Mouse (Mus musculus) cortical plate, adult 2 months (tissue): ENCODE data around the gene Dip2a. TPM values are rescaled to one million over a fixed set of nuclear protein-coding genes. Genes with fewer than 3 reads are reported as not detected.
A peak's percentile ranks its signal among the peaks of the same experiment; 100 is the strongest.

Experiments
- H3K27ac ChIP-seq: fragments of 200-500 bp; 2 replicates; pipeline ENCODE4 v1.5.1; 2012; ENCODE audit warnings: low read length, control low read depth, inconsistent platforms; ENCODE audit not compliant: insufficient read depth
- H3K4me1 ChIP-seq: fragments of 200-500 bp; 2 replicates; pipeline ENCODE4 v1.6.1; 2011; ENCODE audit warnings: low read length; ENCODE audit not compliant: control insufficient read depth, insufficient read depth
- H3K4me3 ChIP-seq: fragments of 200-500 bp; 2 replicates; pipeline ENCODE4 v1.5.1; 2011; ENCODE audit warnings: mild to moderate bottlenecking, low read length, control low read depth; ENCODE audit not compliant: insufficient read depth
- CTCF ChIP-seq: fragments of 200-500 bp; IDR thresholded peaks from 2 replicates; pipeline ENCODE4 v1.5.1; 2011; ENCODE audit warnings: mild to moderate bottlenecking, control low read depth, low read length; ENCODE audit not compliant: insufficient read depth; ENCODE audit errors: extremely low read depth
- POLR2A ChIP-seq: fragments of 200-500 bp; IDR thresholded peaks from 2 replicates; pipeline ENCODE4 v1.6.1; 2011; ENCODE audit warnings: mild to moderate bottlenecking, low read length, control low read depth; ENCODE audit not compliant: insufficient read depth; ENCODE audit errors: extremely low read depth
- polyA plus RNA-seq: library from polyadenylated mRNA; depleted of rRNA; stranded (reverse); fragments of >200 nt; gene quantifications from 2 replicates; pipeline ENCODE4 v1.2.3, GENCODE M21; 2012

Gene Dip2a
- polyA plus RNA-seq, 1 experiment: 49.2 TPM

GRCm38 (mm10) chr10:76317623-76318022, 27.5 kb downstream of the Dip2a start:
- H3K4me3 ChIP-seq: no peak overlapping the region
- 0 out of 2 replicates have a peak overlapping the region, but pooled peaks have one; percentile 10 for H3K27ac ChIP-seq
- H3K4me1 ChIP-seq: peaks cover 6% of the 10 kb centered on the region
- TF ChIP-seq POLR2A: no peak
- no peak for TF ChIP-seq CTCF

GRCm38 (mm10) chr10:76316194-76316593, 28.9 kb downstream of the Dip2a start:
- H3K4me3 ChIP-seq: no peak overlapping the region
- H3K27ac ChIP-seq: peak overlapping the region; percentile 37; the same call in 1 of the 2 replicates
- H3K4me1 ChIP-seq: peaks cover 6% of the 10 kb centered on the region
- TF ChIP-seq CTCF (no peak), POLR2A (no peak)

DNA sequence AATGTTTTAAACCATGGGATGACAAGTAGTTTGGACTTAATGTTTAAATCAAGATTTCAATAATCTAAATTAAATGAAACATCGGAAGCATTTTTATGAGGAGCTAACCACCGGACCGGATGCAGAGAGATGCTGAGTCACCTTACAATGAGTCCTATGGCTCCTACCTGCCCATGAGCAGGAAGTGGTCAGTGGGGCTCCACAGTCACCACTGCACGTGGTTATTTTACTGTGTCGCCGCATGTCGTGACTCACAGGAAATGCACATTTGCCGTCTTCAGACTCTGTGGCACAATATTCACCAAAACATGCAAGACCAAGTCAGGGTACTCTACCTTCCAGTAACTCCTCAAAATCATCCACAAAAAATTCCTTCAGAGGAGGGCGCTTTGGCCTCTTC, 38.4 kb downstream of the Dip2a start:
- H3K4me1 ChIP-seq: peaks cover 13% of the 10 kb centered on the region
- peak overlapping the region; percentile 60; the same call in 1 of the 2 replicates for H3K27ac ChIP-seq
- H3K4me3 ChIP-seq: no peak overlapping the region
- TF ChIP-seq POLR2A (no peak), CTCF (no peak)

- Histone ChIP-seq H3K4me3 (no peak overlapping the region), H3K4me1 (0 out of 2 replicates have a peak, but pooled peaks cover 1% of the 10 kb centered on the region), H3K27ac (no peak overlapping the region)
- TF ChIP-seq POLR2A (no peak), CTCF (no peak)
Measured at GRCm38 (mm10) chr10:76300133-76300532, 45.0 kb downstream of the Dip2a start.

DNA sequence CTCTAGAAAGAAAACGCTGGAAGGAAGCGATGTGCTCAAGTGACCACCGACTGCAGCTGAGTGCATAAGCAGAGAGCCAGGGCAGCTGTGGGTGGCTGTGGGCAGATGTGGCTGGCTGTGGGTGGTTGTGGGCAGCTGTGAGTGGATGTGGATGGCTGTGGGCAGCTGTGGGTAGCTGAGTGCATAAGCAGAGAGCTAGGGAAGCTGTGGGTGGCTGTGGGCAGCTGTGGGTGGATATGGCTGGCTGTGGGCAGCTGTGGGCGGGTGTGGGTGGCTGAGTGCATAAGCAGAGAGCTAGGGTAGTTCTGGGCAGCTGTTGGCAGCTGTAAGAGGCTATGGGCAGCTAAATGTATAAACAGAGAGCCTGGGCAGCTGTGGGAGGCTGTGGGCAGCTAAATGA, 51.9 kb downstream of the Dip2a start:
- Histone ChIP-seq H3K4me3 (no peak overlapping the region), H3K4me1 (peaks cover 2% of the 10 kb centered on the region), H3K27ac (no peak overlapping the region)
- TF ChIP-seq CTCF: no peak
- TF ChIP-seq POLR2A: no peak

GRCm38 (mm10) chr10:76289936-76290671, 55.0 kb downstream of the Dip2a start:
- Histone ChIP-seq H3K27ac (no peak overlapping the region), H3K4me1 (peaks cover 2% of the 10 kb centered on the region), H3K4me3 (no peak overlapping the region)
- TF ChIP-seq POLR2A: no peak
- no peak for TF ChIP-seq CTCF

DNA sequence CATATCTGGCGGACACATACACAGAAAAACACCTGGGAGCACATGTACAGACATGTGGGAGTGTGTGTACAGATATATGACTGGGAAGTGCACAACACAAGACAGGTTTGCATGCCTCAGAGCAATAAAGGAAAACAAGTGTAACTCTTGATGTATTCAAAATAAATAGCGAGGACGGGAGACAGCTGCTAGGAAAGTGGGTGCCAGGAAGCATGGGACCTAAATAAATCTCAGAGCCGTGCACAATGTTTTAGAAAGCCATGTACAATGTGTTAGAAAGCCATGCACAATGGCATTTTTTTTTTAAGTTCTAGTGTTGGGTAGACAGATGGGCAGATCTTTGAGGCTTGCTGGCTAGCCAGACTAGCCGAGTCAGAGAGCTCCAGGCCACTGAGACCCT, 56.0 kb downstream of the Dip2a start:
- H3K27ac ChIP-seq: no peak overlapping the region
- TF ChIP-seq POLR2A (no peak), CTCF (no peak)

GRCm38 (mm10) chr10:76288268-76288993, 56.7 kb downstream of the Dip2a start:
- no peak overlapping the region for H3K27ac ChIP-seq

More for the DNA sequence above, 56.0 kb downstream of the Dip2a start:
- no peak overlapping the region for H3K4me3 ChIP-seq
- peaks cover 2% of the 10 kb centered on the region for H3K4me1 ChIP-seq

GRCm38 (mm10) chr10:76278541-76279097, 66.5 kb downstream of the Dip2a start:
- Histone ChIP-seq H3K4me3 (no peak overlapping the region), H3K4me1 (no peaks in the 10 kb centered on the region), H3K27ac (no peak overlapping the region)
- TF ChIP-seq CTCF: no peak
- TF ChIP-seq POLR2A: no peak

More at GRCm38 (mm10) chr10:76288268-76288993, 56.7 kb downstream of the Dip2a start:
- Histone ChIP-seq H3K4me3 (no peak overlapping the region), H3K4me1 (peaks cover 2% of the 10 kb centered on the region)
- no peak for TF ChIP-seq CTCF
